Mouse (Mus musculus) intestine, embryonic 15.5 days (tissue): ENCODE data around the gene Taf11. TPM values are rescaled to one million over a fixed set of nuclear protein-coding genes. Genes with fewer than 3 reads are reported as not detected.

Experiments used
- ATAC-seq: fragments of 200-750 bp; cut with Nextera tagmentation; 2 replicates; pipeline ENCODE4 v1.8.0; 2017; ENCODE audit warnings: moderate TSS enrichment, moderate library complexity
- H3K27ac ChIP-seq: fragments of 300-500 bp; sonication (generic); 2 replicates; pipeline ENCODE4 v1.5.1; 2015; ENCODE audit warnings: mild to moderate bottlenecking, inconsistent platforms
- H3K27me3 ChIP-seq: fragments of 300-500 bp; sonication (generic); replicated peaks from 2 replicates; pipeline ENCODE4 v1.6.1; 2015; ENCODE audit warnings: inconsistent platforms
- H3K36me3 ChIP-seq: fragments of 300-500 bp; sonication (generic); 2 replicates; pipeline ENCODE4 v1.6.1; 2015; ENCODE audit warnings: inconsistent platforms
- H3K4me1 ChIP-seq: fragments of 300-500 bp; sonication (generic); replicated peaks from 2 replicates; pipeline ENCODE4 v1.6.1; 2015; ENCODE audit warnings: inconsistent platforms
- H3K4me2 ChIP-seq: fragments of 300-500 bp; sonication (generic); replicated peaks from 2 replicates; pipeline ENCODE4 v1.6.1; 2015; ENCODE audit warnings: mild to moderate bottlenecking, inconsistent platforms
- H3K4me3 ChIP-seq: fragments of 300-500 bp; sonication (generic); replicated peaks from 2 replicates; pipeline ENCODE4 v1.5.1; 2015; ENCODE audit warnings: inconsistent platforms
- H3K9ac ChIP-seq: fragments of 300-500 bp; sonication (generic); 2 replicates; pipeline ENCODE4 v1.6.1; 2015; ENCODE audit warnings: inconsistent platforms
- H3K9me3 ChIP-seq: fragments of 300-500 bp; sonication (generic); 2 replicates; pipeline ENCODE4 v1.6.1; 2016; ENCODE audit warnings: inconsistent platforms
- WGBS: fragments of 180-500 bp; shearing (Covaris S2); methylation state at CpG from one replicate; pipeline ENCODE4 v1.1.7; 2015; 5-methylcytosine and 5-hydroxymethylcytosine counted together
- polyA plus RNA-seq: library from polyadenylated mRNA; unstranded; fragments of >200 nt; fragmentation: Nextera tagmentation; extraction: Ambion mirVana; gene quantifications from 2 replicates; pipeline ENCODE4 v1.2.1, GENCODE M21; 2015

The Taf11 gene
- polyA plus RNA-seq, 1 experiment from 2014 or later, result 54.4 TPM

DNA sequence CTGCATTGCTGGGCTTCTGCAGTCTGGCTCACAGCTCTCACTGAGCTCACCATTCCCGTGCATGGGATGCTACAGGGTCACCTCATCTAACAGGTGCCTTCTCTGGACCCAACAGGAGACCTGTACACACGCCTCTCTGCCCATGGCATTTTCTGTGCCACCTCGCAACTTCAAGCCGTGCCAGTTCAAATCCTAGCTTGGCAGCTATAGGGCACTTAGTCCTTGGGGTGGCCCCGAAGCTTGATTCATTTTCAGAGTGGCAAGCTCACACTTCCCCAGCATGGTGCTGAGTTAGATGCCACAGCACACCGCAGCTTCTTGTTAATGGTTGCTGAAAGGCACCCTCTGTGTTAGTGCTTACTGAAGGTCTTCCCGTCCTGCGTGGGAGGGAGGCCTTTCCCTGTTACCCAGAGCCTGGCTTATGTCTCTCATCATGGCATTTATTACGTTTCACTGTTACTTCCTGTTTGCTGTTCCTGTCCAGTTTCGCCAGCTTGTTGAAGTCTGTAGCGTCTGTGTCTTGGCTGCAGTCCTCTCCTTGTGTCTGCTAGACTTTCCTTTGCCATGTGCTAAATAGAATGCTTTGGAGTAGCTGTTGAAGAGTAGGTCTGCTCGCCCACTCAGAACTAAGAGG lies 28.6 kb upstream of the Taf11 start:
- no peaks in the 10 kb centered on the region for H3K27me3 ChIP-seq
- H3K4me1 ChIP-seq, result peaks cover 40% of the 10 kb centered on the region
- no peaks in the 10 kb centered on the region for H3K36me3 ChIP-seq
- peak overlapping the region; percentile 30 for H3K27ac ChIP-seq
- H3K9ac ChIP-seq, result no peak overlapping the region
- peak; percentile 45; the same call in 1 of the 2 replicates for ATAC-seq
- 0 out of 2 replicates have a peak overlapping the region, but pooled peaks have one; percentile 1 for H3K4me2 ChIP-seq
- 52% methylated on average over 12 of the region's 12 CpGs for WGBS
- no peak overlapping the region for H3K4me3 ChIP-seq
- no peaks in the 10 kb centered on the region for H3K9me3 ChIP-seq

GRCm38 (mm10) chr17:27937054-27937615 lies 27.5 kb upstream of the Taf11 start:
- Histone ChIP-seq H3K4me1 (peaks cover 47% of the 10 kb centered on the region), H3K27ac (no peak overlapping the region)
- WGBS, result 79% methylated on average over 4 of the region's 4 CpGs

DNA sequence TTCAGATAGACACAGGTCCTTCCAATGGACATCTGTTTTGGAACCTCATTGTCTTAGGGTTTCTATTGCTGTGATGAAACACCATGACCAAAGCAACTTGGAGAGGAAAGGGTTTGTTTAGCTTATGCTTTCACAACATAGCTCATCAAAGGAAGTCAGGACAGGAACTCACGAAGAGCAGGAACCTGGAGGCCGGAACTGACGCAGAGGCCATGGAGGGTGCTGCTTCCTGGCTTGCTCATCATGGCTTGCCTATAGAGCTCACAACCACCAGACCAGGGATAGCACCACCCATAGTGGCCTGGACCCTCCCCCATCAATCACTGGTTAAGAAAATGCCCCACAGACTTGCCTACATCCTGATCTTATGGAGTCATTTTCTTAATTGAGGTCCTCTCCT lies 25.4 kb upstream of the Taf11 start:
- peaks cover 40% of the 10 kb centered on the region for H3K4me1 ChIP-seq
- H3K9me3 ChIP-seq, result no peaks in the 10 kb centered on the region
- WGBS, result 78% methylated on average over 3 of the region's 3 CpGs
- H3K27me3 ChIP-seq, result no peaks in the 10 kb centered on the region
- ATAC-seq, result no peak
- no peak overlapping the region for H3K4me2 ChIP-seq
- no peak overlapping the region for H3K9ac ChIP-seq
- no peak overlapping the region for H3K27ac ChIP-seq
- no peaks in the 10 kb centered on the region for H3K36me3 ChIP-seq
- no peak overlapping the region for H3K4me3 ChIP-seq

More at GRCm38 (mm10) chr17:27937054-27937615, 27.5 kb upstream of the Taf11 start:
- H3K36me3 ChIP-seq, result no peaks in the 10 kb centered on the region
- no peak overlapping the region for H3K4me3 ChIP-seq
- no peak overlapping the region for H3K4me2 ChIP-seq
- H3K9ac ChIP-seq, result no peak overlapping the region
- no peaks in the 10 kb centered on the region for H3K27me3 ChIP-seq
- no peaks in the 10 kb centered on the region for H3K9me3 ChIP-seq
- ATAC-seq, result no peak

DNA sequence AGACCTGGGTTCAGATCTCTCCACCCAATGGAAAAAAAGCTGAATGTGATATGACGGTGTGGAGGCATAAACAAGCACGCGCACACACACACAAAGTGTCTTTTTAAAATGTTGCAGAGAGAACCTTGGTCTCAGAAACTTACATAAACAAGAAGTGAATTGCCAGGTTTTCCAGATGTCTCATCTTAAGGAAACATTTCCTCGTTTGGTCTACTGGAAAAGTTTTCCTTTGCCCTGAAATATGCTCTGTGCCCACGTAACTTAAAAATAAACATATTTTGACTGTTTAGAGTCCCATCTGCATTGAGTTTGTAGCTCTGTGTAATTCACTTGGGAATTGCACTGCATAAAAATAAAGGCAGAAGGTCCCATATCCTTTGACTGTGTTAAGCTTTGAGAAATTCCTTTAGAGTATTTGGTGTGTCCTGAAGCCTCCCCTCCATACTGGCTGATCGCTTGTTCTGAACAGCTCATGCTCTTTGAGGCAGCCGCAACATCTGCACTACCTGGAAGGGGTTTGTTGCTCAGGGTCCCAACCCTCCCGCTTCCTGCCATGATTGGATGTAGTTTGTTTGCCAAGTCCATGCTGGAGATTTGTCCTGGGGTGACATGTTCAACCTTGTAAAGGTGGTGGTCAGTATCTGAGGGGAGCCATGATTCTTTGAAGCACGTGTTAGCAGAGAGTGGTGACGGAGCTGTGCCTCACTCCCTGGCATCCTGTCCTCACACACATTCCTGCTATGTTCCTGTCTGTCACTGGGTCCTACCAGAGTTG lies 24.7 kb upstream of the Taf11 start:
- no peak for ATAC-seq
- Histone ChIP-seq H3K9me3 (no peaks in the 10 kb centered on the region), H3K36me3 (no peaks in the 10 kb centered on the region), H3K4me3 (no peak overlapping the region), H3K9ac (no peak overlapping the region), H3K4me2 (no peak overlapping the region), H3K27ac (peak overlapping the region; percentile 62; the same call in 1 of the 2 replicates), H3K4me1 (peaks cover 32% of the 10 kb centered on the region), H3K27me3 (no peaks in the 10 kb centered on the region)
- WGBS, result 64% methylated on average over 10 of the region's 10 CpGs

DNA sequence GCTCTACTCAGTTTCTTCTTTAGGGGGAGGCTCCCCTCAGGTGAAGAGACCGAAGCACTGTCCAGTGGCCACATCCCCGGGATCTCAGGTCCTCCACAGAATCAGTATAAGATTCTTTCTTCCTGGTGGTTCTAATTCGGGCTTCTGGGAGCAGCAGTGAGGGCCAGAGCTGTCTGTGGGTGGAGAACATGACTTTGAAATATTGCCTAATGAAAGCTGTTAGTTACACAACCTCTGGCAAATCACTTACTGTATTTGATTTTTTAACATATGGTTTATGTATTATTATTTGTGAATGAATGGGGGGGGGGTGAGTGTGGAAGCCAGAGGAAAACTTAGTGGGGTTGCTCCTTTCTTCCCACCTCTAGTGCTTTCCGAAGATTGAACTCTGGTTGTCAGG lies 22.2 kb upstream of the Taf11 start:
- 78% methylated on average over 4 of the region's 4 CpGs for WGBS
- Histone ChIP-seq H3K4me2 (no peak overlapping the region), H3K9me3 (no peaks in the 10 kb centered on the region), H3K9ac (no peak overlapping the region), H3K4me1 (peaks cover 11% of the 10 kb centered on the region), H3K4me3 (no peak overlapping the region), H3K27ac (no peak overlapping the region), H3K27me3 (no peaks in the 10 kb centered on the region), H3K36me3 (no peaks in the 10 kb centered on the region)
- no peak for ATAC-seq

- Histone ChIP-seq H3K27me3 (no peaks in the 10 kb centered on the region), H3K36me3 (no peaks in the 10 kb centered on the region), H3K9me3 (no peaks in the 10 kb centered on the region), H3K4me1 (peaks cover 21% of the 10 kb centered on the region), H3K9ac (no peak overlapping the region), H3K4me2 (no peak overlapping the region), H3K27ac (no peak overlapping the region), H3K4me3 (no peak overlapping the region)
- no peak for ATAC-seq
- WGBS, result 92% methylated on average over 5 of the region's 5 CpGs
Measured at GRCm38 (mm10) chr17:27930291-27930690, 20.6 kb upstream of the Taf11 start.

DNA sequence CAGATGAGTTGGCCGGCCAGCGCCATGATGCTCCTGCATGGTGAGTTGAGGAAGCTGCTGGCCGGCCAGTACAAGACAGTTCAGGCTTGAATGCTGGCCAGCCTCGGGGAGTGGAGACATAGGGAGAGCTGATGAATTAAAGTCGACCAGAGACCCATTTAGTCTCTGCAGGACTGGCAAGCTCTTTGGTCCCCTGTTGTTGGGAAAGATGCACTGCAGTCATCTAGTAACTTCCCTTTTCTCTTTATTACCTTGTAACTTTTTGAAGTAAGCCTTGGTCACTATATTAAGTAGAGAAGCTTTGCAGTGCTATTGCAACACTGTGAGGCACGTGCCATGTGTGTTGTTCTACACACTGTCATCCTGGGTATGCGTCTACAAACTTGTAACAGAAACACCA lies 15.9 kb upstream of the Taf11 start:
- peak overlapping the region; percentile 73; the same call in 1 of the 2 replicates for H3K27ac ChIP-seq
- H3K4me2 ChIP-seq, result no peak overlapping the region
- no peaks in the 10 kb centered on the region for H3K27me3 ChIP-seq
- no peaks in the 10 kb centered on the region for H3K36me3 ChIP-seq
- H3K4me3 ChIP-seq, result no peak overlapping the region
- peak; percentile 43 for ATAC-seq
- no peak overlapping the region for H3K9ac ChIP-seq
- H3K9me3 ChIP-seq, result no peaks in the 10 kb centered on the region
- H3K4me1 ChIP-seq, result peaks cover 26% of the 10 kb centered on the region
- 57% methylated on average over 7 of the region's 7 CpGs for WGBS

DNA sequence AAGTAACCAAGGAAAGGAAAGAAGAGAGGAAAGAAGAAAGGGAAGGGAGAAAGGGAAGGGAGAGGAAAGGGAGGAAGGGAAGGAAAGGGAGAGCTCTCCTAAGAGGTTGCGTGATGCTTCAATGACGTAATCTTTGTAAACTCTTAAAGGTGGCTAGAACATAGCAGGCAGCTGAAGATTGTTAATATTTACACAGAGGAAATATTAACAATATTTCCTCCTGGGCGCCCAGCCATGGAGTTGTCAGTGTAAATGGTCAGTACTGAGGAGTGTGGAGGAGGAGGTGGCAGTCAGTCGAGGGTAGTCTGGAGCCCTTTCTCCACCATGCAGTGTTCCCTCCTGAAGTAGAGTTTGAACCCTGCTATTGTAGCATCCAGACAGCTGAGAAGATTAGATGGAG lies 15.4 kb upstream of the Taf11 start:
- Histone ChIP-seq H3K36me3 (no peaks in the 10 kb centered on the region), H3K4me2 (no peak overlapping the region), H3K9ac (no peak overlapping the region), H3K4me1 (peaks cover 31% of the 10 kb centered on the region), H3K4me3 (no peak overlapping the region), H3K27me3 (no peaks in the 10 kb centered on the region), H3K27ac (peak overlapping the region; percentile 73; the same call in 1 of the 2 replicates), H3K9me3 (no peaks in the 10 kb centered on the region)
- WGBS, result 18% methylated on average over 4 of the region's 4 CpGs
- ATAC-seq, result peak; percentile 76

- no peaks in the 10 kb centered on the region for H3K27me3 ChIP-seq
- WGBS, result 48% methylated on average over 11 of the region's 11 CpGs
- H3K4me2 ChIP-seq, result no peak overlapping the region
- no peaks in the 10 kb centered on the region for H3K36me3 ChIP-seq
- no peak overlapping the region for H3K27ac ChIP-seq
- peaks cover 32% of the 10 kb centered on the region for H3K4me1 ChIP-seq
- ATAC-seq, result no peak
- H3K4me3 ChIP-seq, result no peak overlapping the region
- H3K9ac ChIP-seq, result no peak overlapping the region
- H3K9me3 ChIP-seq, result no peaks in the 10 kb centered on the region
Measured at GRCm38 (mm10) chr17:27922174-27922712, 12.6 kb upstream of the Taf11 start.

DNA sequence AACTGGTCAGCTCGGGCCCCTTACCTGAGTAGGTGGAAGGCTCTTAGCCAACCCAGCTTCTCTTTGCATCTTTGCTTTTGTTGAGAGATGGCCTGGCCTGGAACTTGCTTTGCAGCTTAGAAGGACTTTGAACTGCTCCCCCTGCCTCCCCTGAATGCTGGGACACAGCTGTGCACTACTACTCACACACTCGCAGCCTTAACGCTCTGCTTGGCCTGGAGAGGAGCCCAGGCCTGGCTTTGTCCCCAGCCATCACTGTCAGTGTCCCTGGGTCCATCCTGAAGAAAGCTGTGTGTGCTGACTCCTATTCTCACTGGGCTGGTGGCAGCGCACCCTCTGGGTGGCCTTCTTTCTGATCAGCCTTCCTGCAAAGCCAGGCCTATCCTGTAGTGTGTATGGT lies 11.0 kb upstream of the Taf11 start:
- Histone ChIP-seq H3K27me3 (no peaks in the 10 kb centered on the region), H3K9me3 (no peaks in the 10 kb centered on the region), H3K4me3 (no peak overlapping the region), H3K4me2 (no peak overlapping the region), H3K27ac (no peak overlapping the region), H3K36me3 (no peaks in the 10 kb centered on the region), H3K4me1 (peaks cover 23% of the 10 kb centered on the region), H3K9ac (no peak overlapping the region)
- no peak for ATAC-seq
- 62% methylated on average over 4 of the region's 4 CpGs for WGBS

GRCm38 (mm10) chr17:27916366-27916765 lies 6.7 kb upstream of the Taf11 start:
- H3K27ac ChIP-seq, result no peak overlapping the region

DNA sequence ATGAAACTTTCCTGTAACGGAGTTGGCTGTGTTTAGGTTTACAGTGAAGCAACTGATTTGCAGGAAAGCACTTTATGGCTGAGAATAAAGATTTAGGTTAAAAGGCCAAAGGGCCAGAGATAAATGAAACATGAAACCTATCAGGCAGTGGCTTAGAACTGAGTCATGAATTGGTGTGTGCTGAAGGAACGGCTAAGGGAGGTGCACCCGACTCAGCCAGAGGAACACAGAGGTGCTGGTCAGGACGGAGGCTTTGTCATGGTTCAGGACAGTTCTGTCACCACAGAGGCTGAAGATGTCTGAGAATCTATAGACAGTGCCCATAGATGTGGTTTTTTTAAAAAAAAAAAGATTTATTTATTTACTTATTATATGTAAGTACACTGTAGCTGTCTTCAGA lies 5.1 kb upstream of the Taf11 start:
- H3K4me1 ChIP-seq, result peaks cover 11% of the 10 kb centered on the region
- H3K4me3 ChIP-seq, result no peak overlapping the region
- no peak overlapping the region for H3K27ac ChIP-seq
- 47% methylated on average over 4 of the region's 4 CpGs for WGBS
- H3K9ac ChIP-seq, result no peak overlapping the region
- ATAC-seq, result peak; percentile 50
- H3K9me3 ChIP-seq, result no peaks in the 10 kb centered on the region
- H3K4me2 ChIP-seq, result no peak overlapping the region
- no peaks in the 10 kb centered on the region for H3K27me3 ChIP-seq
- no peaks in the 10 kb centered on the region for H3K36me3 ChIP-seq

More at GRCm38 (mm10) chr17:27916366-27916765, 6.7 kb upstream of the Taf11 start:
- 44% methylated on average over 4 of the region's 4 CpGs for WGBS
- Histone ChIP-seq H3K9ac (no peak overlapping the region; the same call in 1 of the 2 replicates), H3K4me3 (no peak overlapping the region), H3K9me3 (no peaks in the 10 kb centered on the region), H3K4me1 (peaks cover 18% of the 10 kb centered on the region), H3K4me2 (no peak overlapping the region), H3K27me3 (no peaks in the 10 kb centered on the region), H3K36me3 (no peaks in the 10 kb centered on the region)
- ATAC-seq, result peak; percentile 50; the same call in 1 of the 2 replicates
